Mouse (Mus musculus): ENCODE results near the gene Usp31.

Gene Usp31

DNA sequence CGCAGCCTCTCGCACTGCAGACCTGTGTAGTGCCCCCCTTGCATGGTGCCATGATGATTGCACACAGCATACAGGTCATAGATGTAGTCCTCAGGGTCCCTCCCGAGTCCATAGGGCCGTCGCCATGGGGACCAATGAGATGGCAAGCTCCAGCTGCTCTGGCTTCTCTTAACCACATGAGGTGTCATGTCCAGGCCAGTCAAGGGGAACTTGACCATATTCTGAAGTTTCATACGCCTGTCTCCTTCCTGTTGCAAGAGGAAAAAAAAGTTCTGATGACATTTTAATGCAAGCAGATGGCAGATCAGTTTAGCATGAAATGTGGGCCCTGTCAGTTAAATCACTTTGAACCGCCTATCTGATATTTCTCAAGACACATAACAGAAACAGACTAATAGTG lies 48.2 kb downstream of the Usp31 start:
- DNase-seq (ENCODE audit: low spot score in 2 of 2): no peak

- DNase-seq (ENCODE audit: low spot score in 2 of 2): no peak
Measured at GRCm38 (mm10) chr7:121654675-121655074, 52.4 kb downstream of the Usp31 start.

GRCm38 (mm10) chr7:121652629-121653028 lies 54.4 kb downstream of the Usp31 start:
- no peak for DNase-seq (ENCODE audit: low spot score in 2 of 2)

- peak; percentile 24 to 63 for DNase-seq (ENCODE audit: low spot score in 2 of 2)
Measured at GRCm38 (mm10) chr7:121650724-121651123, 56.3 kb downstream of the Usp31 start.

GRCm38 (mm10) chr7:121640998-121641762 lies 65.9 kb downstream of the Usp31 start:
- peak in 1 of 2 experiments; percentile 75 for DNase-seq (ENCODE audit: low spot score in 2 of 2)

DNA sequence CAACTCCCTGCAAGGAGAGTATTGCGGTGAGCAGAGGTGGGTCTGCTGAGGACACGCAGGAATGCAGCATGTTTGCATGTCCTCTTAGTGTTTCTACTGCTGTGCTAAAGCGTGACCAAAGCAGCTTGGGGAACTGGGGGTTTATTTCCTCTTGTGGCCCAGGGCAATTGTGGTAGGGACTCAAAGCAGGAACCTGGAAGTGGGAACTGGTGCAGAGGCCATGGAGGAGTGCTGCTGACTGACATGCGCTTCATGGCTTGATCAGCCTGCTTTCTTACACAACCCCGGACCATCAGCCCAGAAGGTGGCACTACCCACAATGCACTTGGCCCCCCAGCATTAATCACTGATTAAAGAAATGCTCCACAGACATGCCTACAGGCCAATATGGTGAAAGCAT lies 70.3 kb downstream of the Usp31 start:
- DNase-seq (ENCODE audit: low spot score in 2 of 2): no peak

DNA sequence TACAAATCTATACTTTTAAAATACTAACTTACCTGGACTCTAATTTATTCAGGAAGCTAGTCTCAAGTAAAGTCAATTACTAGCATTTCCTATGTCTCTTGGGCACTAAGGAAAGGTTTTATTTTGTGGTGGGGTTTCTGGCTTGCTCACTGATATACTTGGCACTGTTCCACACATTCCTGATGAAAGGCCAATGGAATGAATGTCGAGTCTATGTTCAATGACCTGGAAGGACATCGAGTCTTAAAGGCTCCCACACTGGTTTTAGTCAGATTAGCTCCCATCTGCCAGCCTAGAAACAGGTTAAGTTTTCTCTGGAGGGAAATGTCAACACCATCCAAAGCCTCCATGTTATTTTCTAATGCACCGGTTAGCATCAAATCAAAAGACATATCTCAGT lies 72.8 kb downstream of the Usp31 start:
- no peak for DNase-seq (ENCODE audit: low spot score in 2 of 2)

DNA sequence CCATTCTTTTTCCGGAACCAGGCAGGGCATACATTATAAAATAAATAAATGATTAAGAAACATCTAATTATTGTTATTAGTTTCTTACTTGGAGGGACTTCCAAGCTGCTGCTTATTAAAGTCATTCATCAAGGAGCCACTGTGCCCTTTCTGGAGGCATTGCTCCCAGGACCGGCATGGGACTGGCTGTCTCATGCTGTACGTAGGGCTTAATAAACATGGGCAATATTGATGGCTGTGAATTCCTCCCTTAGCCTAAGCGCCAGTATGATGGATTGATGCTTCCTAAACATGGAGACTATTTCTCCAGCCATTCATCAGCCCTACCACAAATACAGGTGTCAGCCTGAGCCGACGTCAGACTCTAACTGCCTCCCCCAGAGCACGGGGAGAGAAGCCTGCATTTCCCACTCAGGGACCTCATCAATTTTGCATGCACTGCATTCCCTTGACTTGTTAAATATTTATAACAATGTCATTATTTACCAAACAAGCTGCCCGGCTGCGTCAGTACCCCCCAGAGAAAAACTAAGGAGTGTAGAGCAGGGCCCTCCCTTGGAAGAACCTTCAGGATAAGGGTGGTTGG lies 84.1 kb downstream of the Usp31 start:
- DNase-seq (ENCODE audit: low spot score in 2 of 2): no peak

- no peak for DNase-seq (ENCODE audit: low spot score in 2 of 2)
Measured at GRCm38 (mm10) chr7:121622433-121622832, 84.6 kb downstream of the Usp31 start.

- no peak for DNase-seq (ENCODE audit: low spot score in 2 of 2)
Measured at GRCm38 (mm10) chr7:121601697-121602096, 105.4 kb downstream of the Usp31 start.

- DNase-seq (ENCODE audit: low spot score in 2 of 2): no peak
Measured at GRCm38 (mm10) chr7:121596401-121596800, 110.7 kb downstream of the Usp31 start.

GRCm38 (mm10) chr7:121595496-121595895 lies 111.6 kb downstream of the Usp31 start:
- DNase-seq (ENCODE audit: low spot score in 2 of 2): no peak

DNA sequence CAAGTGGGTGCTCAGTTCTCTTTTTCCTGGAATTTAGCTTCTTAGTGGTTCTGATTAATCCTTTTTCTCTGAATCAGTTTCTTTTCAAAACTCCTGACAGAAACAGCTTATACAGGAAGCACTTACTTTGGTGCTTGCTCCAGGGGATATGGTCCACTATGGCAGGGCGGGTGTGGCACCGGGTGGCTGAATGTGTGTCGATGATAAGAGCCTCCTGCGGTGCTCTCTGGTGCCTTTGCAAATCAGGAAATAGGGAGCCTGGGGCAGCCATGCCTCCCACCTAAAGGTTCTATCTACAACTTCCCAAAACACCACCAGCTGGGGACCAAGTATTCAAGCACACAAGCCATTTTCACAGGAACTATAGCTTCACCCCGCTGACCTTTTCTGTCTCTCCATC lies 112.0 kb downstream of the Usp31 start:
- no peak for DNase-seq (ENCODE audit: low spot score in 2 of 2)

- no peak for DNase-seq (ENCODE audit: low spot score in 2 of 2)
Measured at GRCm38 (mm10) chr7:121594623-121595022, 112.4 kb downstream of the Usp31 start.
